Mouse (Mus musculus) CD4-positive, CD25-positive, alpha-beta regulatory T cell, adult 4 months (primary cell): ENCODE results near the gene Il10ra. TPM values are rescaled to one million over a fixed set of nuclear protein-coding genes. Genes with fewer than 3 reads are reported as not detected.

Source experiments
- polyA plus RNA-seq, 2 experiments: library from polyadenylated mRNA; unstranded; fragments of 100-300 nt; shearing (Covaris generic); gene quantifications; one replicate each; pipeline ENCODE4 v1.2.1; 2017

Gene Il10ra
- polyA plus RNA-seq, 2 experiments from 2014 or later = 38.8 to 66.0 TPM

Other genes with a start within 250 kb of the Il10ra start
- gene Mpzl2, start 229.3 kb downstream of the Il10ra start, polyA plus RNA-seq = under 1 TPM; 0.16 to 0.24 TPM
- gene Mpzl3, start 214.0 kb downstream of the Il10ra start, polyA plus RNA-seq = 10 to 100 TPM in 1 of 2 experiments, 1 to 10 TPM in 1; 7.5 to 10.8 TPM
- gene Jaml, start 190.0 kb downstream of the Il10ra start, polyA plus RNA-seq = 1 to 10 TPM; 3.8 to 5.3 TPM
- under 1 TPM; 0.30 to 0.39 TPM for gene Scn2b, start 151.4 kb downstream of the Il10ra start, polyA plus RNA-seq
- under 1 TPM in 1 of 2 experiments, not detected in 1; 0.07 TPM for gene Scn4b, start 130.8 kb downstream of the Il10ra start, polyA plus RNA-seq
- gene BC049352, start 87.1 kb downstream of the Il10ra start, polyA plus RNA-seq = 1 to 10 TPM; 2.5 to 3.2 TPM
- gene Tmprss4, start 65.1 kb downstream of the Il10ra start, polyA plus RNA-seq = not detected
- gene Tmprss13, start 50.0 kb upstream of the Il10ra start, polyA plus RNA-seq = 1 to 10 TPM; 5.2 to 7.1 TPM
- gene Fxyd6, start 101.0 kb upstream of the Il10ra start, polyA plus RNA-seq = not detected
- not detected for gene Fxyd2, start 130.5 kb upstream of the Il10ra start, polyA plus RNA-seq
- gene Dscaml1, start 157.5 kb upstream of the Il10ra start, polyA plus RNA-seq = not detected